Mouse (Mus musculus) G1E (cell line): ENCODE data around the gene Hoxb2. TPM values are rescaled to one million over a fixed set of nuclear protein-coding genes. Genes with fewer than 3 reads are reported as not detected.

Source experiments
- ATAC-seq: 2 replicates; pipeline ENCODE4 v1.8.0; 2016; ENCODE audit warnings: mild to moderate bottlenecking; ENCODE audit not compliant: insufficient number of reproducible peaks, poor library complexity, low FRiP score, severe bottlenecking; ENCODE audit errors: extremely low read depth
- DNase-seq: peaks from one replicate; pipeline ENCODE4 v3.0.0; 2012; ENCODE audit warnings: low spot score
- H3K27me3 ChIP-seq: 2 replicates; pipeline ENCODE4 v1.6.1; 2012; ENCODE audit warnings: mild to moderate bottlenecking, low read length, inconsistent platforms; ENCODE audit not compliant: insufficient read depth
- H3K36me3 ChIP-seq: replicated peaks from 2 replicates; pipeline ENCODE3; 2012; ENCODE audit warnings: mild to moderate bottlenecking, inconsistent platforms
- H3K4me1 ChIP-seq: 2 replicates; pipeline ENCODE4 v1.6.1; 2012; ENCODE audit warnings: low read depth, low read length, inconsistent platforms, mixed read lengths; ENCODE audit not compliant: insufficient read depth
- H3K4me3 ChIP-seq: 2 replicates; pipeline ENCODE4 v1.5.1; 2012; ENCODE audit warnings: low read depth, mild to moderate bottlenecking, inconsistent platforms, low read length, moderate library complexity, mixed read lengths
- H3K9me3 ChIP-seq: replicated peaks from 2 replicates; pipeline ENCODE4 v1.6.1; 2012; ENCODE audit warnings: inconsistent platforms
- CTCF ChIP-seq: IDR thresholded peaks from 2 replicates; pipeline ENCODE4 v1.5.1; 2012; ENCODE audit warnings: low read depth, low read length, inconsistent platforms, mixed read lengths
- GATA1 ChIP-seq: IDR thresholded peaks from 2 replicates; pipeline ENCODE4 v1.6.1; 2012; ENCODE audit warnings: borderline replicate concordance, low read length, inconsistent platforms, mixed read lengths
- GATA2 ChIP-seq: IDR thresholded peaks from 2 replicates; pipeline ENCODE4 v1.6.1; 2012; ENCODE audit warnings: low read depth, low read length, inconsistent platforms, borderline replicate concordance
- POLR2AphosphoS5 ChIP-seq: IDR thresholded peaks from 2 replicates; pipeline ENCODE4 v1.6.1; 2012; ENCODE audit warnings: low read depth, low read length, inconsistent platforms; ENCODE audit not compliant: insufficient replicate concordance
- TAL1 ChIP-seq: conservative IDR thresholded peaks from 2 replicates; pipeline ENCODE4 v1.6.1; 2012; ENCODE audit warnings: low read depth, low read length, inconsistent platforms, mixed read lengths
- polyA plus RNA-seq: library from polyadenylated mRNA; stranded (reverse); fragments of >175 nt; gene quantifications from 2 replicates; pipeline ENCODE4 v1.2.3, GENCODE M21; 2012
- total RNA-seq, 2 experiments: library from RNA; stranded (forward) in 1 of 2; stranded (reverse) in 1 of 2; fragments of 200-1000 nt in 1 of 2; fragments of >200 nt in 1 of 2; fragmentation: Nextera tagmentation in 1 of 2; gene quantifications; 2 replicates each; pipeline ENCODE4 v1.2.3; 2014 to 2017

The Hoxb2 gene
- total and polyA plus RNA-seq, 3 experiments, result 0.11 TPM; not detected in 2

- Histone ChIP-seq H3K4me1 (peaks cover 4% of the 10 kb centered on the region; the same call in 1 of the 2 replicates), H3K4me3 (no peak overlapping the region), H3K9me3 (no peaks in the 10 kb centered on the region), H3K36me3 (no peaks in the 10 kb centered on the region), H3K27me3 (peaks cover 18% of the 10 kb centered on the region)
- TF ChIP-seq GATA1 (no peak), CTCF (no peak), GATA2 (no peak), TAL1 (no peak), POLR2AphosphoS5 (no peak)
- ATAC-seq, result peak; percentile 70
- peak; percentile 6 for DNase-seq
Measured at GRCm38 (mm10) chr11:96399923-96400322, 49.6 kb downstream of the Hoxb2 start.

Other genes starting within 250 kb of the Hoxb2 start
- not detected in 2 replicates for gene Calcoco2, start 238.6 kb upstream of the Hoxb2 start, total RNA-seq (2014; fragmentation: Nextera tagmentation)
- gene Calcoco2, start 238.6 kb upstream of the Hoxb2 start, total RNA-seq (2017), result not detected in 2 replicates
- gene Calcoco2, start 238.6 kb upstream of the Hoxb2 start, polyA plus RNA-seq, result not detected in 2 replicates
- not detected in 2 replicates for gene Ttll6, start 216.7 kb upstream of the Hoxb2 start, total RNA-seq (2014; fragmentation: Nextera tagmentation)
- gene Ttll6, start 216.7 kb upstream of the Hoxb2 start, total RNA-seq (2017), result not detected in 2 replicates
- gene Ttll6, start 216.7 kb upstream of the Hoxb2 start, polyA plus RNA-seq, result not detected in 2 replicates
- gene Hoxb13, start 156.2 kb upstream of the Hoxb2 start, total RNA-seq (2014; fragmentation: Nextera tagmentation), result 17.4 and 25.0 TPM in 2 replicates
- 38.8 and 46.4 TPM in 2 replicates for gene Hoxb13, start 156.2 kb upstream of the Hoxb2 start, total RNA-seq (2017)
- 93.3 and 93.9 TPM in 2 replicates for gene Hoxb13, start 156.2 kb upstream of the Hoxb2 start, polyA plus RNA-seq
- gene Hoxb9, start 79.1 kb upstream of the Hoxb2 start, total RNA-seq (2014; fragmentation: Nextera tagmentation), result not detected in 2 replicates
- gene Hoxb9, start 79.1 kb upstream of the Hoxb2 start, total RNA-seq (2017), result not detected in 2 replicates
- gene Hoxb9, start 79.1 kb upstream of the Hoxb2 start, polyA plus RNA-seq, result not detected in 2 replicates
- gene Hoxb8, start 68.6 kb upstream of the Hoxb2 start, total RNA-seq (2014; fragmentation: Nextera tagmentation), result not detected in 2 replicates
- 0.22 TPM in 1 of 2 replicates, not detected in the other for gene Hoxb8, start 68.6 kb upstream of the Hoxb2 start, total RNA-seq (2017)
- gene Hoxb8, start 68.6 kb upstream of the Hoxb2 start, polyA plus RNA-seq, result 0.22 and 0.56 TPM in 2 replicates
- gene Hoxb7, start 63.9 kb upstream of the Hoxb2 start, total RNA-seq (2014; fragmentation: Nextera tagmentation), result not detected in 2 replicates
- gene Hoxb7, start 63.9 kb upstream of the Hoxb2 start, total RNA-seq (2017), result not detected in 2 replicates
- not detected in 2 replicates for gene Hoxb7, start 63.9 kb upstream of the Hoxb2 start, polyA plus RNA-seq
- gene Hoxb6, start 58.0 kb upstream of the Hoxb2 start, total RNA-seq (2014; fragmentation: Nextera tagmentation), result not detected in 2 replicates
- gene Hoxb6, start 58.0 kb upstream of the Hoxb2 start, total RNA-seq (2017), result 0.29 TPM in 1 of 2 replicates, not detected in the other
- 0.26 and 0.39 TPM in 2 replicates for gene Hoxb6, start 58.0 kb upstream of the Hoxb2 start, polyA plus RNA-seq
- gene Hoxb5, start 47.2 kb upstream of the Hoxb2 start, total RNA-seq (2014; fragmentation: Nextera tagmentation), result not detected in 2 replicates
- 0.22 TPM in 1 of 2 replicates, not detected in the other for gene Hoxb5, start 47.2 kb upstream of the Hoxb2 start, total RNA-seq (2017)
- 0.04 and 0.09 TPM in 2 replicates for gene Hoxb5, start 47.2 kb upstream of the Hoxb2 start, polyA plus RNA-seq
- not detected in 2 replicates for gene Hoxb4, start 32.3 kb upstream of the Hoxb2 start, total RNA-seq (2014; fragmentation: Nextera tagmentation)
- gene Hoxb4, start 32.3 kb upstream of the Hoxb2 start, total RNA-seq (2017), result 0.12 TPM in 1 of 2 replicates, not detected in the other
- 0.03 and 0.20 TPM in 2 replicates for gene Hoxb4, start 32.3 kb upstream of the Hoxb2 start, polyA plus RNA-seq
- not detected in 2 replicates for gene Hoxb3, start 27.2 kb upstream of the Hoxb2 start, total RNA-seq (2014; fragmentation: Nextera tagmentation)
- gene Hoxb3, start 27.2 kb upstream of the Hoxb2 start, total RNA-seq (2017), result 0.16 TPM in 1 of 2 replicates, not detected in the other
- gene Hoxb3, start 27.2 kb upstream of the Hoxb2 start, polyA plus RNA-seq, result 0.08 and 0.18 TPM in 2 replicates
- not detected in 2 replicates for gene Hoxb1, start 15.2 kb downstream of the Hoxb2 start, total RNA-seq (2014; fragmentation: Nextera tagmentation)
- 0.11 and 0.12 TPM in 2 replicates for gene Hoxb1, start 15.2 kb downstream of the Hoxb2 start, total RNA-seq (2017)
- not detected in 2 replicates for gene Hoxb1, start 15.2 kb downstream of the Hoxb2 start, polyA plus RNA-seq
- gene Skap1, start 114.1 kb downstream of the Hoxb2 start, total RNA-seq (2014; fragmentation: Nextera tagmentation), result not detected in 2 replicates
- gene Skap1, start 114.1 kb downstream of the Hoxb2 start, total RNA-seq (2017), result 0.17 and 0.55 TPM in 2 replicates
- gene Skap1, start 114.1 kb downstream of the Hoxb2 start, polyA plus RNA-seq, result not detected in 2 replicates